Mouse (Mus musculus) layer of hippocampus, postnatal 25 days (tissue): Measurements from ENCODE around the gene Tmem135. TPM values are rescaled to one million over a fixed set of nuclear protein-coding genes. Genes with fewer than 3 reads are reported as not detected.

Experiments
- DNase-seq, 2 experiments: peaks; one replicate each; pipeline ENCODE4 v3.0.0; 2022; ENCODE audit warnings: mixed read lengths in 2 of 2, low spot score in 1 of 2; ENCODE audit errors: extremely low spot score in 1 of 2
- total RNA-seq, 2 experiments: library from RNA; stranded (reverse); gene quantifications; 2 replicates each; pipeline ENCODE4 v1.2.3; 2021

Tmem135 gene
- total RNA-seq, 2 experiments from 2014 or later = 59.1 to 63.4 TPM

GRCm38 (mm10) chr7:89391831-89392230, 12.2 kb downstream of the Tmem135 start:
- no peak for DNase-seq

DNA sequence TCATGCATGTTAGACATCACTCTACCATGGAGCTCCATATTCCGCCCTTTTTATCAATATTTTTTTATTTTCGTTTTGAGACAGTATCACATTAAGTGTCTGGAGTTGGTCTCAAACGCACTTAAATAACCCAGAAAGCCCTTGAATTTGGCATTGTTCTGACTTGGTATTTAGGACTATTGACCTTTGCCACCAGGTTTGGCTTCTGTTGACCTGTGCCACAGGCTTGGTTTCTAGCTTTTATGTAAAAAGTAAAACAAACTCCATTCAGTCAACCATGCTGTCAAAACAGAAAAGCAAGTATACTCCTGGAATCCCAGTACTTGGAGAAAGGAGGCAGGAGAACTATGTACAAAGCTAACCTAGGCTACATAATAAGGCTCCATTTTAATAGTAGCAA, 12.7 kb downstream of the Tmem135 start:
- no peak for DNase-seq

DNA sequence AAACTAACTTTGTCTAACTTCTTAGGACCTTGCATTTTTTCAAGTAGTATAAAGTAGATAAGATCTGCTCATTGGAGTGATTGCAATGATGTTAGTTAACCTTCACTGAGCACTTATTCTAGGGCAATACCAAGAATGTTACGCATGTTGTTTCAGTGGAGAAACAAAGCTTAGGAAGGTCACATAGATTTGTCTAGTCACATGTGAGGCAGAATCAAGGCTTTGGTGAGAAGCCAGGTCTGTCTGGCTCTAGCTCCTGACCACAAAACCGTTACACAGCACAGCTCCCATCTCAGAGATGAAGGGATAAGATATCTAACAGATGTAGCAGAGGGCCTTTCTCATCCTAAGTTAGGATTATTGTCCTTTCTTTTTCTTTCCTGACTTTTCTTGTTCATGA, 13.4 kb downstream of the Tmem135 start:
- DNase-seq = no peak

- DNase-seq = no peak
Observed at GRCm38 (mm10) chr7:89388981-89389380, 15.0 kb downstream of the Tmem135 start.

DNA sequence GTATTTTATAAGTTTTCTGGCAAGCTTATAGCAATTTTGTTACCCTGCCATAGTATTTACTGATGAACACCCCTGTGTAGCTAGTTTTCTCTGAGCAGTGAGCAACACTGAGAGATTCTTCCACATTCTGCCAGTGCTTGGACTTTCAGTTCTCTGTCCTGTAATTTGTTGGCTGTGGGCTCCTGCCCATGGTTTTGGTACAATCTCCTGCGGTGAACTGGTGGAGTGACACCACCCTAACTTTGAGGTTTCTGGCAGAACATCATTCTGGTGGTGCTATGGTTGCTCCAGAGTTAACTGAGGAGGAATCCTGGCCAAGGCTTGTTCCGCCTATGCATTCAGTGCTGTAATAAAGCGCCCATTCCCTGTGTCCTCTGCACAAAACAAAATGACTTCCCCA, 21.1 kb downstream of the Tmem135 start:
- DNase-seq = no peak

GRCm38 (mm10) chr7:89380935-89381705, 22.9 kb downstream of the Tmem135 start:
- no peak for DNase-seq

DNA sequence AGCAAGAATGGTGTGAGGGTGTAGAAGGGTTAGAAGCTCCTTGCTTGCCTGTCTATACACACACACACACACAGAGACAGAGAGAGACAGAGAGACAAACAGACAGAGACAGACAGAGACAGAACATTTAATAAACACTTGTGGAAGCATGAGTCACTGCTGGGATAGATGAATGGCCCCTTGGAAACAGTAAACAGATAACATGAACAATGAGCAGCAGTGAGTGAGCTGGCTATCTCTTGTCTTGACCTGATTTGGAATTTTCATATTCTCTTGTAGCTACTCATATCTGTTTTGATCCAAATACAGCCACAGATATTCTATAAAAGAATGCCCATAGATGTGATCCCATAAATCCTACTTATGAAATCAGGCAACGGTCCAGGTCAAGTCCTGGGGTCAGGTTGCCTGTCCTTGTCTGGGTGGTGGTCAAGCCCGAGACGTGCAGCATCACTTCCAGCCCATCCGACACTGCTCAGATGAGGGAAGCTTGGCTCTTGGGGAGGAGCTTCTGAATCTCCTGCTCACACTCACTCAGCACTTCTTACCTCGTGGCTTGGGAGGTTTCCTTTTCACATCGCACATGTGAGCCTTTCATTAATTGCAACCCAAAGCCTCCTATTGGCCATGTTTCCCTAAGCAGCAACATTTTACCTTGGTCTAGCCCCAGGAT, 32.3 kb downstream of the Tmem135 start:
- DNase-seq = no peak

DNA sequence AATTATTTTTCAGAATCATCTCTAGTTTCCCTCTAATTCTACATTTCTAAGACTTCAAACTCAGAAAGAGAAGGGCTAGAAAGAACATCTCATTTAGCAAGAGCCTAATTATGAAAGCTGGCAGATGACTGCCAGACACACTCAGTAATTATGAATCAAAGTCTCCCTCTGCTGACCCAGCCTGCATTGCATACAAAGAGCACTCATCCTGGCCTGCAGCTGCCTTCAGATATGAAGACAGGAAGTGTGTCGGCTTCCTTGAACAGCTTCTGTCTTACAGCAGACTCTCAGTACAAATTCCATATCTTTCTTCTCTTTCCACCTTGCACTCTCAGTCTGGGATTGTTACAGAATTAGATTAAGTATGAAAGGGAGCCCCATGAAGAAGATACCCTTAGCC, 33.1 kb downstream of the Tmem135 start:
- peak in 1 of 2 experiments; percentile 34 for DNase-seq

DNA sequence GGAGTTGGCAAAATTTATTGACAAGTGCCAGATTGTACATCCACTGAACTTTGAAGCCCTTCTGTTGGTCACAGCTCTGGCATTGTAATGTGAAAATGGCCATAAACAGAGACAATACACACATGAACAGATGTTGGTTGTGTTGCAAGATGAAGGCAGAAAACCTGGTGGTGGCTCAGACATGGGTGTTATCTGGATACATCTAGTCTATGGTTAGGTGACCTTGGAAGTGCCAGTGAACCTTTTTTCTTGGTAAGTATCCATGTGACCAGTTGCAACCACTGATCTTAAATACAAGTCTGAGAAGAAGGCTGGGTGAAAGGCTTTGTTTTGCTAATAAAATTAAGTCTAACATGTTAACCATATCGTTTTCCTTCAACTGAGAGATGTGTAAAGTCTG, 33.9 kb downstream of the Tmem135 start:
- no peak for DNase-seq

GRCm38 (mm10) chr7:89367643-89368042, 36.4 kb downstream of the Tmem135 start:
- no peak for DNase-seq

GRCm38 (mm10) chr7:89365135-89365880, 38.7 kb downstream of the Tmem135 start:
- no peak for DNase-seq

GRCm38 (mm10) chr7:89363975-89364374, 40.0 kb downstream of the Tmem135 start:
- no peak for DNase-seq

DNA sequence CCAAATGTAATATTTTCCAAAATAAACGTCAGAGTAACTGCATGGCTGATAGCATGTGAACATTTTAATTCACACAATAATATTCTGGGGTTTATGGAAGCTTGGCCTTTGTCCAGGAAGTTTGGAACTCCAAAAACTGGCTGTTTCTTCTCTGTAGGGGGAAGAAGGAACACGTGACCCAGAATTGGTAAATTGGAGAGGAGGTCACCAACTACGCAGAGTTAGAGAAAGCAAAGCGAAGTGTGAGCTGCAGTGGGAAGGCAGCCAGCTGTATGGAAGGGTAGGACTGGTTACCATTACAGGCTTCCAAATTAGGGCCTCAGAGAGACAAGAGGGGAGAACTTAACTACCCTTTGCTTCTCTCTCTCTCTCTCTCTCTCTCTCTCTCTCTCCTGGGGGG, 47.7 kb downstream of the Tmem135 start:
- DNase-seq = no peak

DNA sequence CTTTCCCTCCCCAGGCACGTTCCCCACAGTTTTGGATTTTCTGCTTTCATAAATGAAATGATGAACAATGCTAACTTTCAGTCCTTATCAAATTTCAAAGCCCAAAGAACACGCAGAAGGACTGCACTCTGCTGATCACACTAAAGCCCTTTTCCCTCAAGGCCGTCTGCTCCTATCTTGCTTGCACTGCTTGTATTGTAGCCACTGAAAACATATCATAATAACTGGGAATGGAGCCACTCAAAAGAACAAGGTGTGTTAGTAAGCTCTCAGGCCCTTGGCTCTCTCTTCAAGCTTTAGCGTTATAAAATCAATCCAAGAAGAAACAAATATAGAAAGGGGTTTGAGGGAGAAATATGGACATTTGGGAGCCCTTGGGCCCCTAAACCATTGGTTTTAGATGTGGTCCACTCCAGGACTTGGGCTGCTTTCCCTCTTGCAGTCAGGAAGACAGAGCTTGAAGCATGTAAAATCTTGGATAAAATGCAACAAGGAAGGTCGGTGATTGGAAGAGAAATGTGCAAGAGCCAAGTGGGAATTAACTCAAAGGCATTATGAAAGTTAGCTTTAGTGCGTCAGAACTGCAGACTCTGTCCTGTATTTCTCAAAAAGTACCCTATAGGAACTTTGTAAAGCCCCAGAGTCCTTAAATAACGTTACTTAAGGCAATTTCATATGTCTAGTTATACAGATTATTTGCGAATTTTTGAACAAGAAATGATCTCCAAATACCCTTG, 48.3 kb downstream of the Tmem135 start:
- DNase-seq = no peak

DNA sequence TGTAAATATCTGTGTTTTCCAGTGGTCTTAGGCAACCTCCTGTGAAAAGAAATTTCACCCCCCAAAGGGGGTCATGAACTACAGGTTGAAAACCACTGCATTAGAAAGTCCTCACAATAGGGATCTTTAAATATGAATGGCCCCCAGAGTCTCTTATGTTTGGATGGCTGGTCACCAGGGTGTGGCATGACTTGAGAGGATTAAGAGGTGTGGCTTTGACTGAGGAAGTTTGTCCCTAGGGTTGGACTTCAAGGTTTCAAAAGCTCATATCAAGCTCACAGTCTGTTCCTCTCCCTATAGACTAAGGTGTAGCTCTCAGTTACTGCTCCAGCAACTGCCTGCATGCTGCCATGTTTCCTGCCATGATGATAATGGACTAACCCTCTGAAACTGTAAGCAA, 62.0 kb downstream of the Tmem135 start:
- DNase-seq = no peak

- no peak for DNase-seq
Observed at GRCm38 (mm10) chr7:89339808-89340207, 64.2 kb downstream of the Tmem135 start.

GRCm38 (mm10) chr7:89339142-89339435, 64.9 kb downstream of the Tmem135 start:
- no peak for DNase-seq

GRCm38 (mm10) chr7:89338350-89339141, 65.5 kb downstream of the Tmem135 start:
- peak; percentile 87 to 94 for DNase-seq

DNA sequence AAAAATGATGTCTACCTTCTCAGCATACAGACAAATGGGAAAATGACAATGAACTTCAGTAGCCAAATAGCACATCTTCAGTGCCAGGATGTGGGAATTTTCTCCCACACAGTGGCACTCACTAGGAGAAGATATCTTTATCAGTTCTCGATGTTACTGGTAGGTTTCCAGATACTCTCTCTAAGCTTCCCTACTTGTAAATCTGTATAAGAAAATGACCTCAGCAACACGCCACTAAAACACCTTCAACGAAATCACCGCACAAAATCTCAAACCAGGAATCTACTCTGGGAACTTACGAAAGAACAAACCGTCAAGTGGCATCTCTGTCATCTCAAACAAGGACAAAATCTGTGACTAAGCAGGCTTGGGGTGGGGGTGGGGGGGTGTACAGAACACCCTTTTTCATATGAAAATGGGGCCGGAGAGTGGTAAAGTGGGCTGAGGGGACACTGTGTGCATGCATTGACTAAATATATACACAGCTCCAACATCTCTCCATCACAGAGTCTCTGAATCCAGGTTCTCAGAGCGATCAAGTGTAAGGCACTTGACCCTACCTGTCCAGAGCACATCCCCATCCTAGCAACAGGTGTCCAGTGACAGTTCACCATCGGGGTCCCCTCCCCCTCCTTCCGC, 66.2 kb downstream of the Tmem135 start:
- no peak for DNase-seq

GRCm38 (mm10) chr7:89336434-89336833, 67.6 kb downstream of the Tmem135 start:
- no peak for DNase-seq
